Mouse (Mus musculus) cerebellum, postnatal 10 days (tissue): ENCODE measurements at regions not wholly inside any gene's neighbourhood (a gene's known extent, or its start where the extent isn't known, plus 50 kb on each side); places are given as distances from the start of the nearest gene placed in this dataset.
"Not testable (repeated sequence)": the region's sequence is repeated elsewhere in the genome, so short reads cannot be mapped to it uniquely, and the experiment has no call there.

Experiments
- DNase-seq, 2 experiments: peaks; one replicate each; pipeline ENCODE4 v3.0.0; 2021; ENCODE audit warnings: mixed read lengths in 2 of 2

DNA sequence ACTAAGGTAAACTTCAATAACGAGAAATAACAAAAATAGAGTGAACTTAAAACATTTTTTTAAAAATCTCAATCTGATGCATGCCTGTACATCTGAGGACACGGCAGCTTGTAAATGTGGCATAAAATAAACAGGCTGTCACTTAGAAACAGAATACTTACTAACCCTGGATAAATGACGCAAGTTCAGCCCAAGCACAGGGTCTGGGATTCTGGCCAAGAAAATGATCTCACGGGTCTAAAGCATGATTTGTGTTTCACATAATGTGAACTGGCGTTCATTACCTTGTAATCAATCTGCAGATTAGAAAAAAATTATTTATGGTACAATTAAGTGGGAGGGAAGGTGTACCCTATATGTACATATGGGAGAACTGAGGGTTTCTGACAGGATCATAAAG, 512.1 kb upstream of the Vrk2 start:
- peak; percentile 10 to 14 for DNase-seq

DNA sequence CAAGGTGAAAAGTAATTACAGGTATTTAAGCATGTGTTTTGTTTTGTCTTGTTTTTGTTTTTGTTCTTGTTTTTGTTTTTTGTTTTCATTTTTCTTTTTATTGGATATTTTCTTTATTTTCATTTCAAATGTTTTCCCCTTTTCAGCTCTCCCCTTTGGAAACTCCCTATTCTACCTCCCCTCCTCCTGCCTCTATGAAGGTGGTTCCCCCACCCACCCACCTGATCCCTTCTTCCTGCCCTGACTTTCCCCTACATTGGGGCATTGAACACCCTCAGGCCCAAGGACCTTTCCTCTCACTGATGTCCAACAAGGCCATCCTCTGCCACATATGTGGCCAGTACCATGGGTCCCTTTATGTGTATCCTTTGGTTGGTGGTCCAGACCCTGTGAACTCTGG, 509.1 kb upstream of the Vrk2 start:
- no peak for DNase-seq

DNA sequence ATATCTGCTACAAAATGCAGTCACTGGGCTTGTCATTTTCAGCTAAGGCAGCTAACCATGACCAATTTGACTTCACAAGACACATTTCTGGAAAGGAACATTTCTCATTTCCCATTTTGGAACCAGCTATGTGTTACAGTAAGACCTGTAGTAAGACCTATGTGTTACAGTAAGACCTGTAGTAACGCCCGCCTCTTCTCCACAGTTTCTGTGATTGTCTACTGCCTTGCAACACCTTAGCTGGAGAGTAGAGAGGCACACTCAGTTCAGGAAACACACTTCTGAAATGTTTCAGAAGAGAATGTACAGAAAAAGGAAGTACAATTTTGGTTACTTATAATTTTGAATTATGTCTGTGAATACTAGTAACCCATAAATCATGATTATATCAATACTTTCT, 508.2 kb upstream of the Vrk2 start:
- DNase-seq = no peak

DNA sequence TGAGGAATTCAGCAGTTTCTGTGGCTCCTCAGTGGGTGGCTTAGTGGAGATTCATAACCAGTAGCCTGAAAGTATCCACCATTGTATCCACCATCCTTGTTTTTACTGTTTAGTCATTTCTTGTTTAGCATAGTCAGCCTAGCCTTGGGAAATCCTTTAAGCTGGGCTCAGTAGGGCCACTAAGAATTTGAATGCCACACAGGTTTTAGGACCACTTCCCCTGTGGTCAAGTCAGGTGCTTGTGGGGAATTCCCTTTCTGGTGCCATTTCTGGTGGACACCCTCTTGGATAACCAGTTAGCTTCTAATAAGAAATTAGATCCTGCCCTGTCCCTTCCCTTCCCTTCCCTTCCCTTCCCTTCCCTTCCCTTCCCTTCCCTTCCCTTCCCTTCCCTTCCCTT, 502.8 kb upstream of the Vrk2 start:
- DNase-seq = no peak

DNA sequence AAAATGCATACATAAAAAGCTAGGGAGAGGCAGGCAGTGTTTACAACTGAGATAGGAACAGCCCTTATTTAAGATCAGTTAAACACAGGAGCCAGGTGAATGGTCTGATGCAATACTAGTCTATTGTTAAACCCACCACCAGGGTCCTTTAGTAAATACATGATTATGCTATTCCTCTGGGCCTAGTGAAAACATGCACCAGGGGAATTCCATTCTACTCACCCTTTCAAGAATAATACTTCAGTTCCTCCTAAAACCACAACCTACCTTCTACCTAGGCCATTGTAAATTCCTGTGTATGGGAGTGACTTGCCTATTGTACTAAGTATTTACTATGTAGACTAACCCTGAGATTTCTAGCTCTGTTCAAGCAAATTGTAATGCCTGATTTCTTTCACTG, 501.7 kb upstream of the Vrk2 start:
- DNase-seq = not testable (repeated sequence)

DNA sequence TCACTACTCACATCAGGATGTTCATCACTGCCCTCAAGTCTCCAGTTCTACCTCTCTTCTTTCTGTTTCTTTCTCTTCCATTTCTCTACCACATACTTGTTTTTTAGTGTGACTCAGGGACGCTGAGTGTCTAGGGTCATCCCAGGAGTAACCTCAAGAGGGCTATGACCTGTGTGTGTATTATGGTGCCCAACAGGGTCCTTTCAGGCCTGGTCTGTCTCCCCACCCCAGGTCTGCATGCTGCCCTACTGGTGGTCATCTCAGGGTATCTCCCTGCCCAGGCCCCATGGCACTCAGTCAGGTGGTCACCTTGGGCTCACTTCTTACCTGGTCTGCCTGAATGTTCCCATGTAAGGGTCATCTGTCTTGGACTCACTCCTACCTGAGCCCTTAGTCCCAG, 492.7 kb upstream of the Vrk2 start:
- no peak for DNase-seq

DNA sequence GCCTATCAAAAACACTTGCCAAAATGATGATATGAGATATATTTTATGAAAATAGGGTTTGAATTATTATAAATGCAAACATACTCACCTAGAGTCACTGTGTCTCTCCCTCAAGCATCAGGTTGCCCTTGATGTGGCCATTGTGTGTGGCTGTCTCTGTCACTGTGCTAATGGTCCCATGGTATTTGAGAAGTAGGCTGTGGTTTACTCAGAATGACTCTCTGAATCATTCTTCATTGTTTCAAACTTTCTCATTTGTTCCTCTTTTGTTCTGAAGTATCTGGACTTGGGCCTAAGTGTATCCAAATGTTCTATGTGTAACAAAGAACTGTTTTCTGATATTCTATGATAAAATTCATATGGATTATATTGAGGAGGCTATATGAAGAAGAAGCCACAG, 487.4 kb upstream of the Vrk2 start:
- DNase-seq = no peak

DNA sequence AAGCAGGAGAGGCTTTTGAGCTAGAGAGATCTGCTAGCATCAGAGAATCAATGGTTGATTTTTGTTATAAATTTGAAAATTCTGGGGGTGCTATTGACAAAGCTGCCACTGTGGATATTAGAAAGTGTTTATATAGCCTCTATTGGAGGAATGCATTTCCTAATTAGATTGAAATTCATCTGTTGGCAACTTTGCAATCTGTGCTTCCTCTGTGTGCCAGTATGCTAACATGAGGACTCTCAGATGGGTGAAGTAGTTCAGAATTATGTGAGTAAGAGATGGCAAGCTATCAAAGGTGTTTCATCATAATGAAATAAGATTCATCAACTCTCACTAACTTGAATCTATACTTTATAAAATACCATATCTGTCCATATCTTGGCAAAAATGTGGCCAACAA, 476.6 kb upstream of the Vrk2 start:
- no peak for DNase-seq

DNA sequence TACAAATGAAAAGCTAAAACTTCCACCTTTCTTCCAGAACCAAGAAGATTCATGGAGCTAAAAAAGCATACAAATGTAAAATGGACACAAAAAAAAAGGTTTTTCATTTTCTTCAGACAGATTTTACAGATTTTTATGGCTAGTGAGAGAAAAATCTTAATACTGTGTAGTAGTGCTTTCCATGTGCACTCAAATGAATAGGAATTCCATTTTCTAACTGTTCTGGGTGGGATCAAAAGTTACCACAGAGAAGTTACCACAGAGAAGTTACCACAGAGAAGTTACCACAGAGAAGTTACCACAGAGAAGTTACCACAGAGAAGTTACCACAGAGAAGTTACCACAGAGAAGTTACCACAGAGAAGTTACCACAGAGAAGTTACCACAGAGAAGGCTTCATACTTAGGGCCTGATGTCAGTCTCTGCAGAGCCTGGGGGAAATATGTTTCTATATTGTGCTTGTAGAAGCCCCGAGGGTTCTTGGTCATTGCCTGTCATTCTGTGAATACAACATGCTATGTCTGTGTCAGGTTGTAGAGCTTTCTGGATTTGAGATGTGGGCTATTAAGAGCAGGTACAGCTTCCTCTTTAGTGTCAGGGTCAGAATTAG, 433.5 kb upstream of the Vrk2 start:
- DNase-seq = no peak

DNA sequence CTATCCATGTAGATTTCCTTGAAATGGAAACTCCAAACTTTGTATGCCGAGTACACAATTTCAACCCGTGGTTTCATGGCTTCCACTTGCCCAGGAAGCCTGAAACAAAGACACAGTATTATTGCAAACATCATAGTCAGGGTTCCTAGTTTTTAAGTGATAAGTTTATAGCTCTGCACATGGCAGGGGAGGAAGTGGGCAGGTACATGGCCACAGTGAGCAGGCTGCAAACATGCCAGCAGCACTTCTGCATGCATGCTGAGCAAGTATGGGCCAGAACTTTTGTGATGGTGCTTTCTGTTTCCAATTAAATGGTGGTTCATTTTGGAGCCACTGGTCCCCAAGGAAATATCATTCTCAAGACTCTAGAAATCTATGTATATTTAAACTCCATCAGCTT, 431.7 kb upstream of the Vrk2 start:
- DNase-seq = no peak

DNA sequence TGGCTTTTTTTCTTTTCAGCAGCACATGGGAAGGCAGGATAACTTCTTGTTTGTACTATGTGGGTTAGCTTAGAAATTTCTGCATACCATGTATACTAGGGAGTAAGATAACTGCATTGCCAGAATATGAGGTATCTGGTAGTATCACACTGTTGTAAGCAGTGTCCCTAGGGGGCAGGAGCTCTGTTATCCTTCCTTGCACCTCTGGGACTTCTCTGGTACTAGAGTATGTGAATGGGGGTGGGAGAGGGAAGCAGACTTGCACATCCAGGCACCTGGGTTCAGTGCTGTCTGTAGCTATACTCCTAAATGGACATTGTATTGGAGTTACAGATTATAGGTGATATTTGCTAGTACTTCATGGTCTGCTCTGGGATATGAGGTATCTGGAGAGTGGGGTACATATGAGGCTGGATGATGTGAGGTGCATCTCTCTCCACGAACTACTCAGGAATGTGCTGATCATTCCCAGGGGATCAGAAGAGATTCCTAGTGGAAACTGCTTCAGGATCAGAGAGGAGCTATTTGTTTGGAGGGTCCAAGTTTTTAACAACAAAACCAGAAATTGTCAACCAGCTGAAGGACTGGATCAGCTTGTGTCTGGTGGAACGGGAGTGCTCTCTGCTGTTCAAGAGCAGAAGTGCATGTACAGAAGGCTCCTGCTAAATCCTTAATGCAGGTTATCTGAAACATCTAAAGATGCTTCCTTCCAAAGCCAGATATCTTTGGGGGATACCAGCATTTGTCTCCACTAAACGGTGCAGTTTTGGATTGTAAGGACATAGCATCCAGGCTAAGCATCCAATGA, 402.7 kb upstream of the Vrk2 start:
- DNase-seq = peak; percentile 53 to 58

DNA sequence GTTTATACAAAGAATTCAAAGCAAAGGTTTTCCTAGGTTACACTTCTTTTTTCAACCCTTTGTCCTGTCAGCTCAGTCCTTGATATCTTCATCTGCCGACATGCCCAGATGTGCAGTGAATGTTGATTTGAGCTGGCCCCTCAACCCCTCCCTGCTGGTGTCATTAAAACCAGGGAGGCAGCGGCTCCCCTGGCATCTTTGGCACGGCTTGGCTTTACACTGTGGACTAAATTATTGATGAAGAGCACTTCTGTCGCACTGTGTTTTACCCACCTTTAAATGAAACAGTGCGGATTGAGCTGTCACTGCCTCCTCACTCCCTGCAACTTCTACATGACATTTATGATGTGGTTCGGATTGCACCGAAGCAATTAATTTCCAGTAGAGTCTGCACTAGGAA, 387.4 kb upstream of the Vrk2 start:
- DNase-seq = no peak

DNA sequence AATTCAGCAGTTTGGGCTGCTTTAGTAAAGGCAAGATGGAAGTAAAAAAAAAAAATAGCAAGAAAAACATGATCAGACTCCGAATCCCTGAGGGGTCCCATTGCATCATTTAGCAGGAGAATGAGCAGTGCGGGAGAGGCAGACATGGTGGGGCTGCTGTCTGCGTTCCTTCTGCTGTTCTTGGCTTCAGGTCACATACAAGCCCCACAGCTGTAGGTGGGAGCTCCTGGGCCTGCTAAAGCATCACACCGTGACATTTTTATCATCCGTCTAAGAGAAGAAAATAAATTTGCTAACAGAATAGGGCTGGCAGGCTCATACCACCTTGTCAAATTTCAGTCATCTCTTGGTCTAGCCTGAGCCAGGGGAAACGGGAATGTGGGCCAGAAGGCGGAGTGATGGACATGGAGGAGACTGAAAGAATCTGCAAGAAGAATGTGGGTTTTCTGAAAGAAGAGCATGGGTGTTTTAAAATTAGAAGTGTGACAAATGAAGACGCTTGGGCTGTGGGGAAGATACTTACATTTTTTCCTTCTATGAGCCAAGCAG, 378.8 kb upstream of the Vrk2 start:
- no peak for DNase-seq

DNA sequence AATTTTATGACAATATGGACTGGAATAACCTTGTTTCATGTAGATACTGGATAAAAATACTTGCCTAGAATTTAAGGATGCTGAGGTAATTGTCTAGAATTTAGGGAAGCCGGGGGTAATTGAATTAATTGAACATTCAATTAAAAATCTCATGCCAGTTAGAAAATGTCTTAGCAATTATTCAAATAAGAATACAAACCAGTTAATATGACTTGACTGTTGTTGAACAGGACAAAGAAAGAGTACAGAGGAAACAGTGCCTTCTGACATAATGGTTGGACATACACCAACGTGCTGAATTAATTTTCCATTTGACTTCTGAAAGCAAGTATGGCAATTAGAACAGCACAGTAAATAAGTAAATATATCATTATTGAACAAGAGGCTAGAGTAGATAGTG, 377.4 kb upstream of the Vrk2 start:
- no peak for DNase-seq

DNA sequence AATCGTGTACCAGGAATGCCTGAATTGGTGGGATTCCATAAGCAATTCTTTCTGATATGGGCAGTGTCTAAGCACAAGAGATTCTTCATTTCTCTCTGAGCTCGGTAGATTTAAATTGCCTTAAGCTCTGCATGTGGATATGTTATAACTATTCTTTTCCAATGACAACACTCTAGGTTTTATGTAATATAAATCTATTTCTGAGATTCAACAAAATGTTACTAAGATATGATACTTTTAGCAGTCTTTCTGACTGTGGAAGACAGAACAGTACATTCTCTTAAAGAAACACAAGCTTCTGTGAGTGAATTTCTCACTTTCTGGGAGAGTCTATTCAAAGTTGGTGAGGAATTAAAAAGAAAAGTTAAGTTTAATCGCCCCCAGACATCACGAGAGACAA, 373.6 kb upstream of the Vrk2 start:
- no peak for DNase-seq

DNA sequence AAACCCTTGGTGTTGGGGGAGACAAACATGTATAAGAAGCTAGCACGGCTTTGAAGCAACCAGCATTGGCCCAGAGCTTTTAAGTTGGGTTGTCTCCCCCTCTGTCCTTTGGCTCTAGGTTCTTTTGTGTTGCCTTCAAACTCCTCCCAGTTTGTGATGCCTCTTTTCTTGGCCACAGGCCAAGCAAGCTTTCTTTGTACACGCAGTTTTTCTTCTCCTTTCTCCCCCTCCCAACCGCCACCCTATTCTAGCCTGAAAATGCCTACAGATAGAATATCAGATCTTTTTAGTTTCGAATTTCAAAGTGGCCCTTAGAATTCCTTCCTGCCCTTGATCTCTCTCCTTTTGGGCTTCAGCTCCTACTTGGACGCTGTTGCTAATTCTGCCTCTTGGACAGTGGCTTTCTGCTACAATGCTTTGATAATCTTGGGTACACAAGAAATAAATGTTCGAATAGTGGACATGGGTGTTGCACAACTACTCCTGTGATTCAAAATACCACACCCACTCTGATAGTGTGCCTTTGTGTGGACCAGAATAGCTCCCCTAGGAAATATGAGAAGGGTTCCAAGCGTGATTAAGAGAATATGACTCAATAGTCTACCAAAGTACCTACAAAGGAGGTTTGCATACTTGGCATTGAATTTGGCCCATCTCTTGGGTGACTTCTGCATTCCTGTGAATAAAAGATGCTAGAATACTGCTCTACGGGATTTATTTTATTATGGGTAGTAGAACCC, 369.3 kb upstream of the Vrk2 start:
- peak; percentile 10 to 16 for DNase-seq

DNA sequence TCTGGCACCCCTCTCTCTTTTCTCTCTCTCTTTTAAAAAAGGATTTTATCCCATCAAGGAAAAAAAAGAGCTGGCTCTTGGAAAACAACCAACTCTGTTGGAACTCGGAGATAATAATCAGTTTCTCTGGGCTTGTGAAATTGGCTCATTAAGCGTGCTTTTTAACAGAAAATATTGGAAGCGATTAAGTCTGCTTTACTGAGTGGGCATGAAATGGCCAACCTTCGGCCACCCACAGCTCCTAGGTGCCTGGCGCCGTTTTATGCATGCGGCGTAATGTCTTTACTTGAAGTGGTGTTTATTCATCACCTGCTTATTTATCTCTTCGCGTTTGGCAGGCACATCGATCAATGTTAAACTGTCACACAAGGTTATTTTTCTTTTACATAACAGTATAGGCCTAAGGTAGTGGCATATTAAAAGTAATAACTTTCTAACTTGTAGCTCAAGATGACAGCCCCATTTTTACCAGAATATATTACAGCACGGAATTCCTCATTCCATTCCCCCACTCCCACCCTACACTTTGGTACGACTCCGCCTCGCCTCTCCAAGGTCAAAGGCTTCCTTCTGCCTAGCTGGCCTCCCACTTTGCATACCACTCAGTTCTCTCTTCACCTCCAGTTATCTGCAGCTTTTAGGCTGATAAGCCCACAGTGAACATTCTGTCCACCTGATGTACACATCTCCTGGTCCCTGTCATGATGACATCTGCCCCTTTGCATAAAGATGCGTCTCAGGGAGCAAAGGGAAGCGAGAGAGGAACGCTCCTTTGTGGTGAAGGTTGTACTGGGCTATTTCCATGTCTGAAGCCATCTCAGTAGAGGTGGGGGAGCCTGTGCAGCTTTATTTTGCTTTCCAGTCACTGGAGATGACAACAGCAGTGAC, 368.5 kb upstream of the Vrk2 start:
- peak; percentile 27 to 44 for DNase-seq

DNA sequence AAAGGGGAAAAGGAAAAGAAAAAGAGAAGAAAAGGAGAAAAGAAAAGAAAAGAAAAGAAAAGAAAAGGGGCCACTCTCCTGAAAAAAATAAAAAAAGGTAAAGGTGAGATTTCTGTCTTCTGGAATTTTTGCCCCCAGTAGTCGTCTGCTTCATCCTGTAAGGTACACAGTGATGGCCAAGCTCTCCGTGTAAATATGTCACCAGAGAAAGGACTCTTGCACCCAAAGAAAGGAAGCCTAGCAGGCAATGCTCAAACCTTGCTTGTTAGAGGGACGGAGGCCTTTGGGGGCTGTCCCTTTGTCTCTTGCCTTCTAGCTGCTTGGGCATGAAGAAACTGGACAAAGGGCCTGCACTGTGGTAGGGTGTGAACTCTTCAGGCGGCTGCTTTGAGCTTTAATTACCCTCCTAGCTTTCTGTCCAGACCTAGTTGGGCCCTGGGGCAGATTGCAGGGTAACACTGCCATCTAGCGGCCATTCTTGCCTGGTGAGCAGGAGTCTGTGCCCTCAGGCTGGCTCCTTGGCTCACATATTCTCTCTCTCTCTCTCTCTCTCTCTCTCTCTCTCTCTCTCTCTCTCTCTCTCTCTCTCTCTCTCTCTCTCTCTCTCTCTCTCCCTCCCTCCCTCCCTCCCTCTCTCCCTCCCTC, 367.7 kb upstream of the Vrk2 start:
- peak; percentile 97 to 98 for DNase-seq

DNA sequence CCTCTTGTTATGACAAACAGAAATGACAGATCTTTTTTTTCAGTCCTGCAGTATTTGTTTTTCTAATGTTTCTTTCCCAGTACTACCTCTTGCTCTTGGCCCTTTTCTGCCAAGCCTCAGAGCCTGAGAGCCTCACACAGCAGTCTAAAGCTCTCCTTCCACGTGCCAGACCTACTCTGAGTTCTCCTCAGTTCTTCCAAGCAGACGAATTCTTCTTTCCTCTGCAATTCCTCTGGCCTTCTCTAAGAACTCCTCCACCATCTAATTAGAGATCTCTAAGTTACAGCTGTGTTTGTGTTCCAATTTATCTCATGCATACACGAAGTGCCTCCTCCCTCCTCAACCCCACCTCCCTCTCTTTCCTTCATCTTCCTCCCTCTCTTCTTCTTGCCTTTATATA, 362.4 kb upstream of the Vrk2 start:
- DNase-seq = no peak

DNA sequence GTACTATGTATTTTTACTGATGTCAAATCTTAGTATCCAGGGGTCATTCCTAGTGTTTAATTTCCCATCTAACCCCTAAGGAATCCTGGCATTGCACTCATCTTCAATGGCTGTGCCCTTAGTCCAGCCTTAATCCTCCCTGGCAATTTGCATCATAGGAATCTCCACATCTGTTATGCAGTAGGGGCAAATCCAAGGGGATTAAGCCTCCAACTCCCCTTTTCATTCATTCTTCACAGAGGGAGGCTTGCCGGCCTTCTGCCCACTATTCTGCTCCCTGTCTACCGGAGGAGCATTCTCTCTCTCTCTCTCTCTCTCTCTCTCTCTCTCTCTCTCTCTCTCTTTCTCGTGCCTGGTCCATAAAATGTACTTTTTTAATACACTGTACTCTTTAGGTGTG, 338.0 kb upstream of the Vrk2 start:
- DNase-seq = peak in 1 of 2 experiments; percentile 1

DNA sequence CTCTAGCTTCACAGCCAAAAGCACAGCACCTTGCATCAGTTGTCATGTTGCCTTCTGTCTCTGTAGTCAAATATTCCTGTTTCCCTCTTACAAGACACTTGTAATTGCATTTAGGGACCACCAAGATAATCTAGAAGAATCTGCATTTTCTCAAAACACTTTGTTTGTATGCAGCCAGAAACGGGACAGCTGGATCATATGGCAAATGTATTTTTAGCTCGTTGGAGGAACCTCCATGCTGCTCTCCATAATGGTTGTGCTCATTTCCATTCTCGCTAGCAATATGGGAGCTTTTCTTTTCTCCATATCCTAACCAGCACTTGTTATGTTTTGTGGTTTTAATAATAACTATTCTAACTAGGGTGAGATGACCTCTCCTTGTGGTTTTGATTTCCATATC, 313.3 kb upstream of the Vrk2 start:
- DNase-seq = no peak

DNA sequence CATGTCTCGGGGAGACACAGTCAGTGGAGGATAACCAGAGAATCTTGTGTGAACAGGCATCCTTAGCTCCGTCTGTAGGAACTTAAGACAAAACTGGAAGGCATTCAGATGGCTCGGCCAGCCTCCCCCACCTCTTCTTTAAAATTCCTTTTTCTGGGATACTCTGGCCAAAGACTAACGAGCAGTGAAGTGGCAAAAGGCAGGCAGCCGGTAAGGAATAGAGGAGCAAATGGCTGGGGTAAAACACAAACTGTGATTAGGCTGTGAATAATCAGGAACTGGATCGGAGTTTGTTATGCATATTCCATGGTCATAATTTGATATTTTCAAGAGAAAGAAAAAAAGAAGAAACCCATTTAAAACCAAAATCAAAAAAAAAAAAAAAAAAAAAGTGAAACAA, 287.8 kb upstream of the Vrk2 start:
- DNase-seq = no peak
